Mouse (Mus musculus) lung, postnatal 25 days (tissue): ENCODE results near the gene Gm49387.
A peak's percentile ranks its signal among the peaks of the same experiment; 100 is the strongest.

Experiments used
- DNase-seq: peaks from one replicate; pipeline ENCODE4 v3.0.0; 2022; ENCODE audit warnings: low spot score

Gene Gm49387

DNA sequence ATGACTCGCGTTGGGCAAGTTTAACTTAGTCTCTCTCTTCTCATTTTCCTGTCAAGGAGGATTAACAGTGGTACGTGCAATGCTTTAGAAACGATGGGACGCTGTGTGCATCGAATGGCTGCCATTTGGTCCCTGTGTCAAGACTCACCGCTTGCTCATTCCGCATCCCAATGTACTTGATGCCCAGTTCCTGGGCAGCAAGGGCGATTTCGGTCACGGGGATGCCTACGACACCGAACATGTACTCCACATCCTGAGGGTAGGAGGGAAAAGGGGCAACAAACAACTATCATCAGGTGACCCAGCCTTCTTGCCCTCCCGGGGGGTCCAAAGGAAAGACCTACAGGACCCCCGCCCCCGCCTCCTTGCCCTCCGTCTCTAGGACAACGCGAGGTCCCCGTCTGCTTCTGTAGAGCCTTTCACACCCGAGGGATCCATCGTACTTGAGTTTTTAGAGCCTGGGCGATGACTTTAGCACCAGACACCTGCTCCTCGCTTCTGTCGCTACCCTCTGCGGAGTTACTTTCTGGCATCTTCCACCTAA is at the start of gene Gm49387:
Gene Gm49387 (minus strand): TSS at position 533 of the 544 bp plus-strand sequence.
- DNase-seq: no peak

DNA sequence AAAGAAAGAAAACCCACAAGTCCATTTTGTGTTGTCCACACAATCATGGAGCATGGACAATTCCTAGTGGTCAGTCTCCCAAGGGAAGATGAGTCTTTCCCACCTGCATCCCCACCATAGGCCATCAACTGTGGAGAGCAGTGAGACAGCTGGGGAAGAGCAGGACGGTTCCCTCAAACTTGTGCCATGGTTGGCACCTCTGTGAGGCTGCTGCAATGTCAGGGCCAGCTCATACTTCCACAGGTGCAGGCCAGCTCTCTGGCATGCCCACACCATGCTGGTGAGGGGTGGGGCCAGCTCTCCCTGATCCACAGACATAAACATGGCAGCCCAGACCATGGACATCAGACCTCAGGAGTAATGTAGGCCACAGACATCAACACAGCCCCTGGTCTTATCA is 45.6 kb upstream of the Gm49387 start:
- DNase-seq: no peak

DNA sequence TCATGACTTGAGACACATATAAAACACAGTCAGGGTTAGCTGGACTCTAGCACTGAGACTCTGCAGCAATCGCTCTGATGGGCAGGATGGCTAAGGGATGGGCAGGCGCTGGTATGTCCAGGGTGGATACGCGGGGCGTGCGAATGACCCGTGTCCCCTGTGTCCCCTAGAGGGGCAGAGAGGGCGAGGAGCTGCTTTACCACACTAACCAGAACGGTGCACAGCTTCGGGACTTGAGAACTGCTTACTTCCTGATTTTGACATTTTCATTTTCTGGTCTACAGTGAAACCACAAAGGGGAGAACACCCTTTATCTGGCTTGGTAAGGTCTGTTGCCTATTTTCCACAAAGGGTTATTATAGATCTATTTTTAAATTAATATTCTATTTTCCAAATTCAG is 45.0 kb upstream of the Gm49387 start:
- no peak for DNase-seq

DNA sequence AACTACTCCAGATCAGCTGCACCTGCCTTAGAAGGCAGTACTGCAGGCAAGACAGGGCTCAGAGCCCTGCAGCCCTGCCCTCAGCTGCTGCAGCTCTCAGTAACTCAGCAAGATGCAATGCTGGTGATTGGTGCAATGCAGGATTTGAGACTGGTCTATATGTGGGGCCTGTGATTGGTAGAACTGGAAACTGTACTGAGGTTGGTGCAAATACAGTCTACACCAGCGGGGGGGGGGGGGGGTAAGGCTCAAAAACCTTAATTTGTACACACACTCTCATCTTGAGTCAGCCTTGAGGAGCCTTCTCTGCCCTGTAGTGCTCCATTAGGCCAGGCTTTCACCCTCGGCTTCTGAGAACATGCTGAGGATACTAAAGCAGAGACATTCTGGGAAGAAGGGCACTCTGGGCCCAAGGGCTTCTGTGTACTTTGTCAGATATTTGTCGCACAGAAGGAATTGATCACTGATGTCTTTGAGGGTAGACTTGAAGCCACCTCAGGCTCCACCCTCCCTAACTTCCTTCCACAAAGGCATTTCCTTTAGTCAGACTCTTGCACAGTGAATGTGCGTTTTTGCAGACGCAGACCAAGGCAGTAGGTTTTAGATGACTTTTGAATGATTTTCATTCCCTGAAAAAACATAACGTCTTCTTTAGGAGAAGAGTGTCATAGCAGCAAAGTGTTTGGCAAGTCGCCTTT is 43.8 kb upstream of the Gm49387 start:
- no peak for DNase-seq

DNA sequence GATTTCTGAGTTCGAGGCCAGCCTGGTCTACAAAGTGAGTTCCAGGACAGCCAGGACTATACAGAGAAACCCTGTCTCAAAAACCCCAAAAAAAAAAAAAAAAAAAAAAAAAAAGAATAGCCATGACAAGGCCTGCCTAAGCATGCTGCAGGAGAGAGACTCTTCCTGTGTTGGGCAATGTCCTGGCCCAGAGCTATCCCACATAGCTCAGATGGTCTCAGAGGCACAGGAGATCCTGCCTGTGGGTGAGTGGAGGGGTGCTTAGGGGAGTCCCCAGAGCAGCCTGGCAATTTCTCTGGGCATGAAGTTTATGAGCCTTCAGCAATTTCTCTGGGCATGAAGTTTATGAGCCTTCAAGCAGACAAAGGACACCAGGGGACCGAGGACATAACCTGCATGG is 42.9 kb upstream of the Gm49387 start:
- no peak for DNase-seq

DNA sequence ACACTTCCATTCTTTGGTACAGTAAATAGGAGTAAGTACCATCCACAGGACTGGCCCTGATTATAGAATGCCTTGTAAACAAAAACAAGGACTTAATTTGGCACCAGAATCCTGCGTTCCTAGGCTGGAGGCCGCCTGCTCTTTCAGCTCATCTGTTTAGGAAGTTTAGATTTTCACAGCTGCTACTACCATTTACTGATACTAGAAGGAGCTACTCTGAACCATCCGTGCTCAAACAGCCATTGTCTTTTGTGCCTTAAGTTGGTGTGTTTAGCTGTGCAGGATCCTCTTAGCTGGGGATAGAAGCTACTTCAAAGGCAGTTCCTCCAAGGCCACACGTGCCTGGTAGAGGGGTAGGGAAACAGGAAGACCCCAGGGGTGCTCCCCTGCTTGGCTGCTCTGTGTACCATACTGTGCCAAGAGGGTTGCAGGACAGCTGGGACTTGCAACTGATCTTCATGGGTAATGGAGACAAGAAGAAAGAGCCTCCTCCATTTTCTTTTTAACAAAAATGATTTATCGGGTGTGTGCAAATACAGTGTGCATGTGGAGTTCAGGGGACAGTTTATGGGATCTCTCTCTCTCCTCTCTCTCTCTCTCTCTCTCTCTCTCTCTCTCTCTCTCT is 41.4 kb upstream of the Gm49387 start:
- DNase-seq: no peak

DNA sequence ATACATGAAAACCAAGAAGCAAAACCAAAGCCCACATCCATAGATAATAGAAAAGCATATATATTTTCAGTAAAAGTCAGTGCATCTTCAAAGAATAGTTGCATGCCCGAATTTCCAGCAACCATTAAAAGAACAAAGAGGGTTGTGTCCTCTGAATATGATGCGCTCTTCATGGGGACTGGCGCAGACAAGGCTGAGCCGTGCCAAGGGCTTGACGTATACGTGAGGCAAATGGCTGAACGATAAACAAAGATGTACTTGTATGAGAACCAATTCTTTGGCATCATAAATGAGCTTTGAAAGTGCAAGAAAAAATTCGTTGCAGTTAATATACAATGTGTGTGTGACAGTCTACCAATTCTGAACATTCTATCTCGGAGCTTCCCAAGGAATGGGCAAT is 40.6 kb upstream of the Gm49387 start:
- no peak for DNase-seq

DNA sequence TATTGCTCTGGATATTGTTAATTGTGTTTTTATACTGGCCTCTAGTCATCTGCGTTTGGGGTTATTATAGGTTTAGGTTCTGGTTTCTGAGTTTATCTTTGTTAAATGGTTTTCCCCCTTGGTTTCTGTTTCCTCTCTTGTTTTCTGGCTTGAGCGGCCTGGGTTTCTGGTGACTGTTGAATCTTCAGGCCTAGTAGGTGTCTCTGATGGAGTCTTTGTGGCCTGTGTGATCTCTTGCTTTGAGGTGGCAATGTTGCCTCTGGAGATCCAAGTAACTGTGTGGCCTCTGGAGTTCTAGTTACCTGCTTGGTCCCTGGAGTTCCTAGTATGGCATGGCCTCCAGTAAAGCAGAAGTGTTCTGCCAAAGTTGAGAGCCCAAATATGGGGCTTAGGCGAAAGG is 40.0 kb upstream of the Gm49387 start:
- no peak for DNase-seq

DNA sequence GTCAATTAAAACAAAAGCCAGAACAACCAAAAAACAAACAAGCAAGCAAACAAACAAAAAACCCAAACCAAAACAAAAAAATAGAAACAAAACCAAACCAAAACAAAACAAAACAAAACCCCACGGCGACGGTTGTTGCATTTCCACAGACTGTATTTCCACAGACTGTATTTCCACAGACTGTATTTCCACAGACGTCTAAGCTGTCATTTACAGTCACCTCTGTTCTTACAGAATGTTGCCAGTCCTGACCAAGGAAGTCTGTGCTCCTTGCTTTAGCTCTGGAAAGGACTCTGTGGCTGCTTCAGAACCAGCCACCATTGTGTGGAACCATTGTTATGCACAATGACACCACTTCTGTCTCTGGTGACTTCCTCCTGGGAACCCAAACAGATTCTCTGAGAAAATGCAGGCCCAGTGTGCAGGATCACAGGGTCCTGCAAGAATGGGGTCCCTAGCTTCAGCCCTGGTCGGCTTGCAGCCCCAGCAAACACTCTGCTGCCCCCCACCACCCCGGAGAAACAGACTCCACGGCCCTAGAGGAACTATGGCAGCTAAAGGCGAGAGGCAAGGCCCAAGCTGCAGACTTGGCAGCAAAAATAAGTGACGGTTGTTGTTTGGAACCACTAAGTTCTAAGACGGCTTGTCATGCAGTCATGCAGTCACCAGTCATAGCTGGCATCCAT is 31.1 kb upstream of the Gm49387 start:
- DNase-seq: no peak

DNA sequence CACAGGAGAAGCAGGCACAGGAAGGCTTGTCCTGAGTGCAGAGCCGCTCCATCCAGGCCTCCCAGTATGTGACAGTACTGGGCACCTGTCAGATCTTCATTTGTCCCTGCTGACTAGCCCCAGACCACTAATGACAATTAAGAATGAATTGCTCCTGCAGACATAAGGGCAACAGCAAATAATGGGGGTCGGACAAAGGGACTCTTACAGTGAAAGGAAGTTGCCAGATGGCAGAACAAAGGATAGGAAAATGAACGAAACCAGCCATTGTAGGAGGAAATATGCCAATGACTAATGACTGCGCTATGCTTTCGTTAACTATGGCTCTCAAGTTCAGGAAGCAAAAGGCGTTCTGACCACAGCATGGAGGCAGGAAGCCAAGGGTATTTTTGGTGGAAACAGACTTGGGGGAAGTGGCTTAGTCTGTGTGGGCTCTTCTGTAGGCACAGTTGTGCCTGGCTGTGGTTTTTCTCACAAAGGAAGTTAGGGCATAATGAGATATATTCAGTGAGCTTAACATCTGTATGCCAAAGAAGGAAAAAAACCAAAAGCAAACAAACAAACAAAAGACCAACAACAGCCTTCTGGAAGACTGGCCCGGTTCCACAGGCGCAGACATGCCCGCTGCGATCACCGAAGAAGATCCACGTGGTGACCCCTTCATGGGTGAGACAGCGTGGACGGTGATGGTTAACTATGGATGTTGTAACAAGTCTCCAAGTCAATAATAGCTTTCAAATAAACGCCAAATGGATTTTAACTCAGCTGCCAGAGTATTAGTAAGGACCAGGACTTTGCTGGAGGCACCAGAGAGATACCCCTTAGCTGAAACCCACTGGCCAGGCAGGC is 29.2 kb upstream of the Gm49387 start:
- peak; percentile 68 for DNase-seq

DNA sequence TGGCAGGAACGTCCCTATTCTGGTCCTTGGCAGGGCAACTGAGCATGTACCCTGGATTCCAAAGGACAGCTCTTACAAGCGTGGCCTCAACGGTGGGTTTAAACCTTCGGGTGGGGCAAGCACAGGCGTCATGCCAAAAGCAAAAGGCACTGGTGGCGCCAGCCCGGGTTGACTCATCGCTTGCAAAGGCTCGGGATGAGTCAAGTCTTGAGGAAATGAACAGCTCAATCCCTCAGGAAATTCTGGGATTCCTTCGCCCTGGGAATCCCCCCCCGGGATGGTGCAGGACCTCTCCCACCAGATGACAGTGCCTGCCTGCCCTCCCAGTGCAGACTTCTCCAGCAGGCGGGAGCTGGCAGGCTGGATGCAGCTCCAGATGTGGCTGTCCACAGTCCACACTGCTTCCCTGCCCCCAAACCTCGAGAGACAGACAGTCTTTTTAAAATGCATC is 28.5 kb upstream of the Gm49387 start:
- peak; percentile 70 for DNase-seq

DNA sequence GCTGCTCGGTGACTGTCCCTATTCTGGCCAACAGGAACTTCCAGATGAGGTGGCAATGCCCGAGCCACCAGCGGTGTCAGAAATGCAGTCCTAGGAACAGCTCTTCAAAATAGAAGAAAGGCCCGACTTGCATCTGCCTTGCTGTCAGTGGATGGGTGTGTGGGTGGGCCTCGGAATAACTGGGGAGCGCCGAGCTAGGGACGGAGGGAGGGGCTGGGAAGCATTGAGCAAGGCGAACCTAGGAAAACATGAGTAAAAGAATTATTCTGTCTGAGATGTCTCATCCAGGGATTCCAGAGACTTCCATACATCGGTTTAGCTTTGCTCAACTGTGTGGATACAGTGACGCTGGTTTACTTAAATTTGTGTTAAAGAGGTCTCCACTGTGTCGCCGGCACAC is 27.6 kb upstream of the Gm49387 start:
- no peak for DNase-seq

DNA sequence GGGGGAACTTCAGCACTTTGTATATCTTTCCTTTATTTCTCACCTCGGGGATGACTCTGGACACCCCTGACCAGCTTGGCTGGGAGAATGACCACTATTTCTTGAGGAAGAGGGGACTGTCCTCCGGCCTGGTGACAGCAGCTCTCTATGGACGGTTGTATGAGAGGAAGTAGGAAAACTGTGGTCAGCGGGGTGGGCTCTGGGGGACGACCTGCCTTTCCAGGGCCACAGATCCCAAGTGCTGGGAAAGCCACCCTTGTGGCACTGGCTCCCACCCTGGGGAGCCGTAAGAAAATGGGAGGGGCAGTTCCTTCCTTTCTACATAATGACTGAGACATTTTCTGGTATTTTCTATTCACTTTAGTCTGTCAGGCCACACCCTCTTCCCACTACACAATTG is 27.1 kb upstream of the Gm49387 start:
- DNase-seq: no peak

DNA sequence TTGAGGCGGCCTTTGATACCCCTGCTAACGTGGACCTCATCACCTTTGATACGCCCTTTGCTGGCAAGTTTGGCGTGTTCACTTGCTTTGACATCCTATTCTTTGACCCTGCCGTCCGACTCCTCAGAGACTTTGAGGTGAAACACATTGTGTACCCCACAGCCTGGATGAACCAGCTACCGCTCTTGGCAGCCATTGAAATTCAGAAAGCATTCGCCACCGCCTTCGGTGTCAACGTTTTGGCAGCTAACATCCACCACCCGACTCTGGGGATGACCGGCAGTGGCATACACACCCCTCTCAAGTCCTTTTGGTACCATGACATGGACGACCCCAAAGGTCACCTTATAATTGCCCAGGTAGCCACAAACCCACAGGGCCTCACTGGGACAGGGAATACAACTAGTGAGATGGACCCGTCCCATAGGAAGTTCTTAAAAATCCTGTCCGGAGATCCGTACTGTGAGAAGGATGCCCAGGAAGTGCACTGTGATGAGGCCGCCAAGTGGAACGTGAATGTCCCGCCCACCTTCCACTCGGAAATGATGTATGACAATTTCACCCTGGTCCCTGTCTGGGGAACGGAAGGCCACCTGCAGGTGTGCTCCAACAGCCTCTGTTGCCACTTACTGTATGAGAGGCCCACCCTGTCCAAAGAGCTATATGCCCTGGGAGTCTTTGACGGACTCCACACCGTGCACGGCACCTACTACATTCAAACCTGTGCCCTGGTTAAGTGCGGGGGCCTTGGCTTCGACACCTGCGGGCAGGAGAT is 26.4 kb upstream of the Gm49387 start:
- DNase-seq: no peak

DNA sequence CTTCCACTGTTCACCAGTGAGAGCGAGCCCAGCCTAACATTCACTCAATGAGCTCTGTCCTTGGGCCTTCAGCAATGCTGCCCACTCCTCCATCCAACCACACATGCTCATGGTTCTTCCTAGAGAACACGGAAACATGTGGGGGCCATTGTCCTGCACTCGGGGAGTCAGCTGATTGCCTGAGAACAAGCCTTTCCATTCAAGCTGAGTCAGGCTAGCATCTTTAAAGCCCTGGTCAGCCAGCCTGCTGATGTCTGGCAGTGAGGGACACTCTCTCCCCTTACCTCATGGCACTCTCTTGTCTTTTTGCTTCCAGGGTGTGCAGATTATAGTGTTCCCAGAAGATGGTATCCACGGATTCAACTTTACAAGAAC is 24.9 kb upstream of the Gm49387 start:
- DNase-seq: no peak

DNA sequence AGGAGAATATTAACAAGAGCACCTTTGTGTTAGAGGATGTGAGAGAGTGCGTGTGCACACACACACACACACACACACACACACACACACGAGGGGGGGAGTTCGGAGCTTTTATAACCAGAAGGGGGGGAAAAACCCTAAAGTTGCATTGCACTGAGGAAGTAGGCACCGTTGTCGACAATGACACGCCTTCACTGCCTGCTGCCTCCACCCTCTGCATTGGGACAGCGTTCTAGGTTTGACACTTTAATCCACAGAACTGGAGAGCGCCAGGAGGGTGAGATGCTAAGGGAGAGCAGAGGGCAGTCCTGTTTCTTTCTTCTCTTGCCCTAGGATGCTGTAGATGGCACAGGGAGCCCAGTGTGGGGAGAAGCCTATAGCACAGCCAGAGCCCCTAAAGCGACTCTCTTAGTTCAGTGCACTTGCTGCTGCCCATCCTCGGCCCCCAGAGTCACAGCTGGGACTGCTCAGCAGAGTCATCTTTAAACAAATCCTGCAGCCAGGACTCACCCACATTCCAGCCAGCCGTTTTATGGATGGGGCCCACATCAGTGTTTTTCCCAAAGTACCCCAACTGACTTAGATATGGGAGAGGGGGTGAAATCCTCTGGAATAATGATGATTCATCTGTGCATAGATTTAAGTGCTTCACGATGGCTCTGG is 24.4 kb upstream of the Gm49387 start:
- DNase-seq: no peak

DNA sequence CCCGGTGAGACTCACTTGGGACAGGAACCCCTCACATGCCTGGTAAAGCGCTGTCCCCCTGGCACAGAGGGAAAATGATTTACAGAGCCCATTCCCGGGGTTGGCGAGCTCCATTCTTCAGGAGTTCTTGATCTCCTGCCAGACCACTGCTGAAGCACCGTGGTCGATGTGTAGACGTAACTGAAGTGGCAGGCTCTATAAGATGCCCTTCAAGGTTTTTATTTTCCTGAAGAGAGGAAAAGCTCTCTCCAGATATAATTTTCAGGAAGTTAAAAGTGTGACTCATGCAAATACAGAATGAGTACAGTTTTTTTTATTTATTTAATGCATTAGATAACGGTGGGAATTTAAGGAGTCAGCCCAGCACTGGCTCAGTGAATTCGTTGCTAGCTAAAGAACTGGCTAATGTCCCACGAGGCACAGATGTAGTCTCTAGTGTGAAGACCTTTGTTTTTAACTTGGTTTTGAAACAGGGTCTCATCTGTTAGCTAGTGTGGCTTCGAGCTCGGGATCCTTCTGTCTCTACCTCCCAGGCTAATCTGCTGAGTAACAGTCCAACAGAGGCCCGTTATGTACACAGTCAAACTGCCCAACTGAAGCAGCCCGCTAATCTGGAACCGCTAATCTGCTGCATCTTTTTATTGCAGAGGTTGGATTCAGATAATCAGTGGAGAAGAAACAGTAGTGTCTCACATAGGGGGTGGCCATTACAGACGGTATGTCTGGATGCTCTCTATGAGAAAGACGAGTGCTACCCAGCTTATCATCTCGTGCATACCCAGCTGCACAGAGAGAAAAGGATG is 23.6 kb upstream of the Gm49387 start:
- DNase-seq: no peak

DNA sequence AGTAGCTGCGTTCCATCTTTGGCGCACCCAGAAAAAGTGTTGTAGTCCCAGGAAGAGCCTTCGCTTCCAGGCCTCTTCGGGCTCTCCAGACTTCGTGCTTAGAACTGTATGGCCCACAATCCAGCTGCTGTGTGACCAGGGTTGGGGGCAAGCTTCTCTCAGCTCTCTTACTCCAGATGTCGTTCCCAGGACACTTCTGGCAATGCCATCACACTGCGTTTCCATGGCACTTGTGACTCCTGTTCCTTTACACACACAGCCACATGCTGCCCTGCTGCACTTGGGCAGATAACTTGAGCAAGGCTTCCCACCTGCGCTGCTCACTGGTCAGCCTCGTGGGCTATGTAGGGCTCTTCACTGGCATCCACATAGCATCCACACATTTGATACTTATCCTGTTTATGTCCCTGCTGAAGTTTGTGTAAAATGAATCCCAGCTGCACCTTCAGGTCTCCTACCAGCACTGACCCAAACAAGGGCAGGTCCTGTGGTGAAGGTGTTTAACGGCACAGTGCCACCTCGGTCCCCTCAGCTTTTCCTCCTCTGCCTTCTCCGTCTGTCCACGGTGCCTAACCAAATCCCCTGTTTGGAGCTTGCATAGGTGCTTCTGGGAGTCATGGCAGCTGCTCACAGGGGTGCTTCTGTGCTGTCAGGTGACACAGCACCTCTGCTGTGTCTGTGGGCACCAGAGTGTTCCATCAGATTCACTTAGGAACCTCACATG is 22.9 kb upstream of the Gm49387 start:
- DNase-seq: no peak

DNA sequence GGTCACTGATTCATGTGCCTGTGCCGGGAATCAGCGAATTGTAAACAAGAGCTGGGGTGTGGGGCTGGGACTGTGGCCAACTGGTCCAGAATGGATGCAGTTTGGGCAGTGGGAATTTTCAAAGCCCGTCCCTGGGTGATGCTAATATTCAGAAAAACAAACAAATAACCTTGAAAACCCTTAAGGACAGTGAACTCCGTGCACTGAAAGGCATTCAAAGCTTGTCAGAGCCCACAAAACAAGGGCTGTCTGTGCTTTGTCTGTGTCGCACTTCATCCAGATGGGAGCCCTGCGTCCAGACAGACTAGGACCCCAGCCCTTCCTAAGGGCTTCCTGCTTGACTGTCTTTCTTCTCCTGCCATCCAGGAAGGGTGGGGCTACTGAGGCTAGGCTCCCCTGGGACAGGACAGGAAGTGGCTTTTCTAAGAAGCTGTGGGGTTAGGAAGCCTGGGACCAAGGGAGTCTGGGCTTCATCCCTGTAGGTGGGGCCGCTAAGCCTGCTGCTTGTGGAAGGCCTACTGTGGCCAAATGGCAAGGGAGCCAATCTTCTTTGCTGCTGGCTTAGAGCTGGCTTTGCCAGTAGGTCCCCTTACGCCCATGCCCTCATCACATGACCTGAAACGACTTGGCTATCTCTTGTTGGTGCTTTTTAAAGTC is 22.0 kb upstream of the Gm49387 start:
- peak; percentile 79 for DNase-seq
